Mouse (Mus musculus): ENCODE data around the gene Dpm3.

DNA sequence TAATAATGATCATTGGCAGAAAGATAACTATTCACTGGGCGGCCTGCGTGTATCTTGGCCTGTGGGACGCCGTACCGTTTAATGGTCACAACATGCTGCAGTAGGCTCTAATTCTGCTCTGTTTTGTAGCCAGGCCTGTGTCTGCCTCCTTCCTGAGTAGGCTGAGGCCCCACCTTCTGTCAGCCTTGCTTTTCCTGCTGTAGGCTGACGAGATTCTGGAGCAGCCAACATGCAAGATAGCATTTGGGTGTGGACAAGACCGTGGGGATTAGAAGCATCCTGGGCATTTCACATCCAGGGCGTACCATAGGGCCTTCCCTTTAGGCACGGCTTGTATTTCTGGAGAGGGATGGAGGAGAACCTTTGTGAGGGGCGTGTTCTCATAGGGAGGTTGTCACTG is 3.3 kb downstream of the Dpm3 start:
- TF ChIP-seq CTCF (IDR thresholded peaks at IDR 0.05; ENCODE audit: low read depth): no peak
- TF ChIP-seq EP300 (IDR thresholded peaks at IDR 0.05; ENCODE audit: low read depth): no peak

Measured in liver, postnatal 0 days (tissue).